Mouse (Mus musculus): ENCODE data around the gene Timm50. TPM values are rescaled to one million over a fixed set of nuclear protein-coding genes. Genes with fewer than 3 reads are reported as not detected.

Gene Timm50
- total RNA-seq (2021) (10 to 100 TPM; 66.6 to 99.9 TPM), polyA plus RNA-seq (2012; rRNA removed) (90.5 and 101 TPM in 2 replicates)
- long read RNA-seq, transcript Timm50-201 (11 exons, 1,515 nt) = major isoform, 136 of 162 reads
- long read RNA-seq, partial matches to known transcripts = 4 of 162 reads
- long read RNA-seq, other reads (novel, unspliced or antisense) = 22 of 162 reads

DNA sequence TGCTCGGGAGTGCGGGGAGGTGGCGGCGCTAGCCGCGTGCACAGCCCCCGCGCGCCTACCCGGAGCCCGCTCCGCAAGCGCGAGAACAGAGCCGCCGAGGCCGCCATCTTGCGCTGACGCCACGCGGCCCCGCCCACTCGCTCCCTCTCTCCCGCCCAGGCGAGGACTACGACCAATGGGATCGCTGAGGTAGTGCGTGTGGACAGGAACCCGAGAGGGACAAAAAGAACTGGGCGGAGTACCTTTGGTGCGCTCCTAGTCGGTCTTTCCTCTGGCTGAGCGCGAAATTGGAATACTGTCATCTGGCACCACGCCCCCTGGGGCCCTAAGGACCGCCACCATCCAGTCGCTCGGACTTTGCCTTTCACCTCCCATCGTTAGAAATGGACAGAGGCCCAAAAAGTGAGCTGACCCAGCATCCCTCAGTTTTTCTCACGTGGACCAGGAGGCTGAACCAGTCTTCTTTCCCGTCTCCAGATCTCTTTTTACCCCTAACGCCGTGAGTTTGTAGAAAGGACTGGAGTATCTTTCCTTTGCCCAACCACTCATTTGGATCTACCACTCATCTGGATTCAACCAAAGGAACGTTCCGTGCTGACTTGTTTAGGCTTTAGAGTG, at the start of gene Timm50:
Timm50 (minus strand) TSS at position 147 of the 618 bp plus-strand sequence.
- DNase-seq = peak; percentile 99

DNA sequence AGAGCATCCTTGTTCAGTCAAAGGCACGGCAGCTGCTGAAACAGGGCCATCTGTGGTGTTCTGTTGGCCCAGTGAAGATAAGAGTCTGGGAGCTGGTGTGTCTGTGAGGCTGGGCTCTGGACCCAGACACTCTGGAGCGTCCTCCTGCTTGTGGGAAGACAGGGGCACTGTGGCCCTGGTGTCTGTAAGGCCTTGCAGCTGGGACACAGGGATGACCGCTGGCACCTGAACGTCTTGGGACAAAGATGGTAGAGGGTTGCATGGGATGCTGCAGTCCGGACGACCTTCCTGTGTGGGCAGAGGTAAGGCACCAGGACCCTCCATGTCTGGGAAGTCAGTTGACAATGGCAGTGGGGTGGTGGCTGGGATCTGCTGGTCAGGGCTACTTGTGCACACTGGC, 48.4 kb upstream of the Timm50 start:
- no peak for DNase-seq

DNA sequence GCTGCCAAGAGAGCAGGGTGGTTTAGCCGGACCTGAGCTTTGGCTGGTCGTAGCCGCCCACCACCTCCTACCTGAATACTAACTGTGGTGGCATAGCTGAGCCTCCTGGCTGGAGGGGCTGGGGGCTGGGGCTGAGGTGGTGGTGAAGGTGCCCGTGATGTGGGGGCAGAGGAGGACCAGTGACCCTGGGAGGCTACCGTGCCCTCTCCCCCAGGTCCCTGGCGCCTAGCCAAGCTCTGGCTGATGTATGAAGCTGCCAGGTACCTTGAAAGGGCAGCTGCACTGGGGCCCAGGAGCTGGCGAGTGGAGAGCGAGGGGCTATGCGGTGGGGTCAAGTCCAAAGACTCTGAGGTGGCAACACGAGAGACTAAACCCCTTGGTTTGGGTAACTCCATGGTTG, 48.0 kb upstream of the Timm50 start:
- DNase-seq = no peak

DNA sequence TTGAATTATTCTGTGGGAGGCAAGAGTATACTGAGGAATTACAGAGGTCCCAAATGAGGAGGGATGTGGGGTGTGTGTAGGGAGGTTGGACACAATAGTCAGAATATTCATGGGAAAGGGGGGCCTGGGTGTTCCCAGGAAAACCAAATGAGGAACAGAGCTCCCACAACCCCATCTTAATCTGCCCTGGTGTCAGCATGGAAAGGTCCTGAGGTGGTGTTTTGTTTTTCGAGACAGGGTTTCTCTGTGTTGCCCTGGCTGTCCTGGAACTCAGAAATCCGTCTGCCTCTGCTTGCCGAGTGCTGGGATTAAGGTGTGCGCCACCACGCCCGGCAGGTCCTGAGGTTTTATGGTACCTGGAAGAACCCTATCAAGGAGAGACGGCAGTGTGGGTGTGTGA, 46.6 kb upstream of the Timm50 start:
- no peak for DNase-seq

DNA sequence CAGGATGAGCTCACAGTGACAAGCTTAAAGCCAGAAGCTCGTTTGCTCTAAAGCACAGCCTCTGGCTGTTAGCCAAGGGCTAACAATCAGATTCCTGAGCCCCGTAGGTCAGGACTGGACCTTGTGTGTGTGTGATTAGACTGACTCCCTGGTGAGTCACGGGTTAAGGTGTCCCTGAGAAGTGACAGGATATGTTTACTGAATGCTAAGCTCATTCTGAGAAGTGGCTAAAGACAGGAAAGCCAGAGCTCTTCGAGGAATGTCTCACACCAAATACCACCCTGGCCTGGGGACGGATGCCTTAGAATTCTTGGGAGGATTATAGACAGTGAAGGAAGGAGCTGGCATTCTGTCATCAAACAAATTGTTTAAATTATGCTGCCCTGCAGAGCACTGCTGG, 46.1 kb upstream of the Timm50 start:
- peak; percentile 70 for DNase-seq

DNA sequence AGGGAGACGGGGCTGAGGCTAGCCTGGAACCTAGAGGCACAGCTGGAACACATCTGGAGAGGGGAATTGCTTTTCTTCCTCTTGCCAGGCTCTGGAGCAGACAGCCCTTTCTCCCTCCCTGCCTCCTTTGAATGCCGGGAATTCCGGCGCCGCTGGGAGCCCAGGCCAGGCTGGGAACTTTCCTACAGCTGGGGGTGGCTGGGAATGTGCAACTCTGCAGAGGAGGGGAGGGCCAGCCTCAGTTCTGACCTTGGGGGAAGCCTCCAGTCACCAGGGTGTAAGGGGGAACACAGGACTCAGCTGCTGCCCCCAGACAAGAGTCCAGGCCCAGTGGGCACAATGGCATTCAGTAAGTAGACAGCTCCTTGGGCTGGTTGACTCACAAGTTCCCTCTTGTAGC, 45.1 kb upstream of the Timm50 start:
- DNase-seq = peak; percentile 58

DNA sequence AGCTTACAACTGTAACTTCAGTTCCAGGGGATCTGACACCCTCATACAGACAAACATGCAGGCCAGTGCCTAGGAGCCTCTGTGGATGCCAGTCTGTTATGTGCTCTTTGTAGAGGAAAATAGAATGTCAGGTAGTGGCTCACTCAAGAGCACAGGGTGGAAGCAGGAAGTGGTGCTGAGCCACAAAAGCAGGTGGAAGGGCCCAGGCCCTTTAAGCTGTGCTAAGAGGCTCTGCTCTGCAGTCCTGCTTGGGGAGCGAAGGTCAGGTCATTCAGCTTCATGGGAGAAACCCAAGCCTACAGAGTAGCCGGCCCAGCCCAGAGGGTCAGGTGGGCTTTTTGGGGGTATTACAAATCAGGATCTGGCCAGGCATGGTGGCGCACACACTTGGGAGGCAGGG, 43.3 kb upstream of the Timm50 start:
- no peak for DNase-seq

DNA sequence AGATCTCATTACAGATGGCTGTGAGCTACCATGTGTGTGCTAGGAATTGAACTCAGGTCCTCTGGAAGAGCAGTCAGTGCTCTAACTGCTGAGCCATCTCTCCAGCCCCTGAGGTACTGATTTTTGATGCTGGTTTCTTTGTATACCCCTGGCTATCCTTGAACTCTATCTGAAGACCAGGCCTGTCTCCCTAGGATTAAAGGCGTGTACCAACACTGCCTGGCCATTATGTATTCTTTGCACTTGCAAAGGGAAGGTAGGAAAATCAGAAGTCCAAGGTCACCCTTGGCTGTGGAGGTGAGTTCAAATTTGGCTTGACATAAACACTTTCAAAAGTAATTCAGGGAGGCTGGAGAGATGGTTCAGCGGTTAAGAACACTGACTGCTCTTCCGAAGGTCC, 42.7 kb upstream of the Timm50 start:
- no peak for DNase-seq

DNA sequence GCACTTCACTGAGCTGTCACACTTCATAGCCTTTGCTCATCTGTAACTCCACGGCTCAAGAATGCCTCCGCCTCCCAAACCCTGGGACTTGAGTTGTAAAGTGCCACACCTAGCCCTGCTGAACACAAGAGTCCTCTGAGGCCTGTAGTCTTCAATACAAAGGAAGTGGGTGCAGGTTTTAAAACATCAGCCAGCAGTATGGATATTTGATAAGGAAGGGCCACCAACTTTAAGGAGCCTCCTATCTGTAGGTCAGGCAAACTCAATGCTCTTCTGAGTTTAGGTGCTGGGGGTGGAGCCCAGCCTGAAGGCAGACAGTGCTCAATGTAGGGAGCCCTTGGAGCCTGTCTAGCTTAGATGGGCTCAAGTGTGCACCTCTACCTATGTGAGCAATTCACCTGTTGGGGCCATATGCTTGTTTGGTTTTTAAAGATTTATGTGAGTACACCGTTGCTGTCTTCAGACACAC, 42.3 kb upstream of the Timm50 start:
- DNase-seq = no peak

DNA sequence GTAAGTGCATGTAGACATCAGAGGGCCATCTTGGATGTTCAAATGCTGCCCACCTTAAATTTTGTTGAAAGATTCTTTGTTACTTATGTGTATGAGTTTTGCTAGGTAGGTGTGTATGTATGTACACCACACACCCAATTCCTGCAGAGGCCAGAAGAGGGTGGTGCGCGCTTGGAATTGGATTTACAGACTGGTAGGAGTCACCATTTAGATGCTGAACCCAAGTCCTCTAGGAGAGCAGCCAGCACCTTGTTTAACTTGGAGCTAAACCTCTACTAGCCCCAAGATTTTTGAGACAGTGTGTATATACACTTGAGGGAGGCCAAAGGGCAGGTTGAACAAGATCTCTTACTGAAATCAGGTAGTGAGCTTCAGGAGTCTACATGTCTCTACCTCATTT, 41.4 kb upstream of the Timm50 start:
- DNase-seq = no peak

DNA sequence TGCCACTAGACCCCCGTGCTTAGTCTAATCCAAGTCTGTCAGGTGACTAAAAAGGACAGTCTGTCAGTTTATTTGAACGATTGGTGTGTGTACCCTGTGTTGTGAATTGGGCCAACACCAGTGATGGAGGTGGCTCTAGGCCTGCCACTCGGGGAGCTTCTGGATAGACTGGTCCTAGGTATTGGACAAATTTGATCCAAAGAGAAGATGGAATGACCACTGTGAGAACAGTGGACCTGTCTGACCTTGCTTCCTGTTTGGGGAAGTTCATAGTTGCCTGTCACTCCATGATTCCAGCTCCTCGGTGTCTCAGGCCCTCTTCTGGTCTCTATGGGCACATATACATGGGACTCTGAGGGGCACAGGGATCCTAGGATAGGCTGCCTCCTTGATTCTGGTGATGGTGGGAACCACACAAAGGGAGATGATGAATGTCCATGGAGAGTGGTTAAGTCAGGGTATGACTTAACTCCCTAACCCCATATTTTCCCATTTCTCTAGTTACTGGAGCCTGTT, 39.9 kb upstream of the Timm50 start:
- no peak for DNase-seq

DNA sequence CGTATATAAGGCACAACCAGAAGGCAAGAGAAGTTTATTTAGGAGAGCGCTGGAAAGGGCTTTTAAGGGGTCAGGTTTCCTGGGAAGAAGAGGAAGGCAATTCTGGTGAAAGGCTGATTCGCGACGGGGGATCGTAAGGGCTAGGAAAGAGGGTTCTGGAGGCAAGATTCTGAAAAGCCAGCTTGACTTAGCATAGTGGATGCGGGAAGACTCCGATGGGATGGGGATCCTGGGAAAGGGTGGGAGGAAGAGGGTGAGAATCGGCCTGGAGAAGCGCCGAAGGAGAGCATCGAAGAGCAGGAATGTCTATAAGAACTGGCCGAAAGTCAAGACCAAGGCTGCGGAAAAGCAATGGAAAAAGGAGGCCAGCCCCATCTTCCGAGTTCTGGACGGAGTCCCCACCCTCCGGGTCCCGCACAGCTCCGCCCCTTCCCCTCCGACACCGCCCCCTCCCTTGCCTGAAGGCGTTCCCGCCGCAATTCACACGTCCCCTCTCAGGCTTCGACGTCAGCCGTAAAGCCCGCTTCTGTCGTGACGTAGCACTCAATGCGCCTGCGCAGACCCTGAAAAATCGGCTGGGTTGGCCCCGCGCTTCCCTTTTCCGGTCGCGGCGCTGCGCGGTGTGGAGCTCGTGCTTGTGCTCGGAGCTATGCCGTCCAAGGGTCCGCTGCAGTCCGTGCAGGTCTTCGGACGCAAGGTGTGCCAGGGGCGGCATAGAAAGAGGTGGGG, 38.4 kb upstream of the Timm50 start, which contains the start of gene Rps16:
Rps16 (plus strand) TSS at position 498 of the 729 bp plus-strand sequence.
- DNase-seq = peak; percentile 99

DNA sequence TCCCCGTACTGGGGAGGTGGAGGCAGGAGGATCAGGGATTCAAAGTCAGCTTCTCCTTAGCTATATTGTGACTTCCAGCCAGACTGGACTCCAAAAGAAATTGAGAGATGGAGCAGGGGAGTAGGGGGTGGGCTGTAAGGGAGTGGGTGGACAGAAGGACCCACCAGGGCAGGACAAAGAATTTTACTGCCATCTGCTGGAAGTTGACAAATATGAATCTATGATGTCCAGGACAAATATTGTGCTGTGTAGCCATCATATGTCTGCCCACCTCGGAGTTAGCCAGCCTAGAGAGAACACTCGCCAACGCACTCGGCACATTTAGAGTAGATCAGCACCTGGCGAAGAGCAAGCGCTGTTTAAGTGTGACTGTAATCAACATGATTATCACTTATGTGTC, 36.7 kb upstream of the Timm50 start:
- no peak for DNase-seq

DNA sequence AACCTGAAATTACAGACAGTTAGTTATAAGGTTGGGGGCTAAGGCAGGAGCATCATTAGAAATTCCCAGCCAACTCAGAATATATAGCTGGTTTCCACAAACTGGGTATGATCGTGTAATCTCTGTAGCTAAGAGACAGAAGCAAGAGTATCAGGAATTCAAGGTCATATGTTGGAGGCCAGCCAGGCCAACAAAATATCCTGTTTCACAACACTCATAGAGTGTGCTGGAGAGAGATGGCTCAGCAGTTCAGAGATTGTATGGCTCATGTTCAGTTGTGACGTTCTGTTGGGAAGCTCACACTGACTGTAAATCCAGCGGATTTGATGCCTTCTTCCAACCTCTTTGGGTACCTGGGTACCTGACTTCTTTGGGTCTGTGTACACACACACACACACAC, 35.9 kb upstream of the Timm50 start:
- DNase-seq = peak; percentile 83

DNA sequence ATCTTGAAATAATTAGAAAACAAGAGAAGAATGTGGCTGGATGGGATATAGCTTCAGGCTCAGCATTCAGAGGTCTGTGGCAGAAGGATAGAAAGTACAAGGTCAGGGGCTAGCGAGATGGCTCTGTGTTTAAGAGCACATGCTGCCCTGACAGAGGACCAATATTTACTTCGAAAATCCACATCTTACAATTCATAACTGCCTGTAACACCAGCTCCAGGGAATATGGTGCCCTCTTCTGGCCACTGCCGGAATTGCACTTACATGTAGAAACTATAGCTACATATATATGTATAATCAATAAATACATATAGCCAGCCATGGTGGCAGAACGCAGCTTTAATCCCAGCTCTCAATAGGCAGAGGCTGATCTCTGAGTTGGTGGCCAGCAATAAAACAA, 32.8 kb upstream of the Timm50 start:
- DNase-seq = no peak

DNA sequence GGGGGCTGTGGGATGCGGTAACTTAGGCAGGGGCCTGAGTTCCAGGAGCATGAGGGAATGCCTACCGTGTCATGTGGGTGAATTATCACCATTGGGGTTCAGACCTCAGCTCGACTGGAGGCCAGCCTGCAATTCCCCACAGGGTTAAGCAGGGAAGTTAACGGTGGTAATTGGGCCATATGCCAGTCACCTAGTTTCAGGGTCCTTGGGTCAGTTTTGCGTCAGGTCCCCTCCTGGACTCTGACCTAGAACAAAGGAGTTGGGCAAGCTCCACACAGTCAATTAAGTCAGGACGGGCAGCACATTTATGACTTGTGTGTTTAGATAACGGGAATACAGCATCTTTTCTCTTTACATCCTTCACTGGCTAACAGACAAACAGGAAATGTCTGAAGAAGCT, 29.5 kb upstream of the Timm50 start:
- DNase-seq = no peak

DNA sequence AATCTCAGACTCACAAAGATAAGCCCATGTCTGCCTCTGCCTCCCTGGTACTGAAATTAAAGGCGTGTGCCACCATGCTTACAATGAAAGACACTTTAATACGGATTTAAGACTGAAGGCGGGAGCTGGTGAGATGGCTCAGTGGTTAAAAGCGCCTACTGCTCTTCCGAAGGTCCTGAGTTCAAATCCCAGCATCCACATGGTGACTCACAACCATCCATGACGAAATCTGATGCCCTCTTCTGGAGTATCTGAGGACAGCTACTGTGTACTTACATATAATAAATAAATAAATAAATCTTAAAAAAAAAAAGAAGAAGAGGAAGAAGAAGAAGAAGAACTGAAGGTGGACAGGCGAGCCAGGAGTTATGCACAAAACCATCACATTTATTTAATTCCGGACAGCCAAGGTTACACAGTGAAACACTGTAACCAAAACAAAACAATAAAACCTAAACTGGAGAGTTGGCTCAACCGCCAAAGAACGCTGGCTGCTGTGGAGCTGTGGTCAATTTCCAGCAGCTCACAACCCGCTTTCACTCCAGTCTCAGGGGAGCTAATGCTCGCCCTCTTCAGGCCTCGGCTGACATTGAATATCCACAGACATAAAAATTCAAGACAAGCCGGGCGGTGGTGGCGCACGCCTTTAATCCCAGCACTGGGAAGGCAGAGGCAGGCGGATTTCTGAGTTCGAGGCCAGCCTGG, 27.5 kb upstream of the Timm50 start:
- DNase-seq = peak; percentile 74

DNA sequence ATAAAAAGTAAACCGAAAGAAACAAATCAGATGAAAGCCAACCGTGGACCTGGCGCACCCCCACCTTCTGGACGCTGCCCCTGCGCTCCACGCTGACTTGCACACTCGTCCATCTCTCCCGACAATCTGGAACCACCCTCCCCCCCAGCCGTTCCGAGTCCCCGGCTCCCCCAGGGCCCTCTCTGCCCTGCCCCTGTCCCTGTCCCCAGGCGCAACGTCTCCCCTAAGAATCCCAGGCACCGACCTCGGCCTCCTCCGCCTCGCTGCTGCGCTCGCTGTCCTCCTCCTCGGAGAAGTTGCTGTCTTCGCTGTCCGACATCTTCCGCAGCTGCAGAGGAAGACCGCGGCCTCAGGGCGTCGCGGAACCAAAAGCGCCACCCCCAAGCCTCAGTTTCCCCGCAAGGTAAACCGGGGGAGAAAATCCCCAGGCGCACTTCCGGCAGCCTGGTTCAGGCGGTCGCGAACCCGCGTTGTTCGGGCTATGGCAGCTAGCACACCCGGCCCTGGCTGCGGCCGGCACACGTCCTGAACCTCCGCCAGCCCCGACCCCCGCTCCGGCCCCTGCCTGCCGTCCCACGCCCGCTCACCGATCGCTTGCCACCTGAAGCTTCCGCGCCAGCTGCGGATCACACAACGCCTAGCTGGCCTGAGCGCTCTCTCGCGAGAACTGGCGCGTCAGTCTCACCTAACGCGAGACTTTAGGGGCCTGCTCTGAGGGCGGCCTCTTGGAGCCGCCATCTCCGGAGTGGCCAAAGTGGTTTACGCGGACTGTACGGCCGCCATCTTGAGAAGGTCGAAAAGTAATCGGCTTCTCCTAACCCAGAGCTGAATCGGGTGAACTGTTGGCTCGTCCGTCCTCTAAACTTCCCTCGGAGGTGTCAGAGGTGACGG, 26.5 kb upstream of the Timm50 start, which contains the start of gene Supt5:
Supt5 (minus strand) TSS at position 639 of the 891 bp plus-strand sequence.
- DNase-seq = peak; percentile 98

DNA sequence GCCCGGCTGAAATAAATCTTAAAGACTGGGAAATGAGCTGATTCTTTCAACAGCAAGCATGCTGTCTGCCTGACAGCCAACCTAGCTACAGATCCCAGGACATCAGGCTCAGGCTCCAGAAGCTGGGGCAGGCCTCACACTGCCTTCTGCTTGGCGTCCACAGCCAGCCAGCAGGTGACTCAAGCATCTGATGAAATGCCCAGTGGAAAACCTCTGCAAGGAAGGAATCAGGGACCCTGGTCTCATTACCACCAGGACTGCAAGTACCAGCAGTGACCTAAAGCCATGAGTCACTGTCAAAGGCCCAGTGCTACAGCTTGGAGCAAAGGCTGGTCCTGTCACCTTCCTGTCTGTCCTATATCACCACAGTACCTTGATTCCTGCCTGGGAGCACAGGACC, 23.6 kb upstream of the Timm50 start:
- DNase-seq = peak; percentile 74

DNA sequence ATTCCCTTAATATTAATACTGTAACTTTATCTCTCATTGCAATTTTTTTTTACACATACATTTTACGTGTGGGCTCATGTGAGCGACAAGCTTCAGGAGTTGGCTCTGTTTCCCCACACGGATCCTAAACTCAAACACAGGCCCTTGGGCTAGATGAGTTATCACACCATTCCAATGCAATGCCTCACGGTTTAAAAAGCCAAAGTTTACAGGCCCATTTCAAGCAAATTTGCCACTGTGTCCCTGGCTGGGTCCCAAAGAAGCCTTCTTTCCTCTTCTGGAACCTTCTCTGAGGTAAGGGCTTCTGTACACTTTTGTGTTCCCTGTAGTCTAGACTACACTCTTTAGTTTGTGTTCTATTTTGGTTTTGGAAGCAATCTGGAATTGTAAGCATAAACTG, 22.7 kb upstream of the Timm50 start:
- peak; percentile 56 for DNase-seq

DNA sequence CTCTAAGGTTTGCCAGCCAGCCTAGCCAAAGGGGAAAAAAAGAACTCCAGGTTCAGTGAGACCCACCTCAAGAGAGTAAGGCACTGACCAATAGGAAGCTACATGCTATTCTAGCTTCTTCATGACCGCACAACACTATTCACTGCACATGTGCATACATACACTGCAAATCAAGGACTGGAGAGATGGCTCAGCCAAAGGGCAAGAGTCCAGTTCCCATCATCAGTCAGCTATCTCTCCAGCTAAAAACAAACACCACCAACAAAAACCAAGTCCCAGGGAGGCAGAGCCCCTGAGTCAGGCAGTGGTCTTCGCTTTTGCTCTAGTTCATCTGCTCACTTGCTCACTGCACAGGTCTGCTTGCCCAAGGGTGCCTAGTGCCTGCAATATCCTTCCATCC, 16.4 kb upstream of the Timm50 start:
- no peak for DNase-seq
